ENCODE assay signal across 10 mouse cellular contexts in the genomic region with DNA sequence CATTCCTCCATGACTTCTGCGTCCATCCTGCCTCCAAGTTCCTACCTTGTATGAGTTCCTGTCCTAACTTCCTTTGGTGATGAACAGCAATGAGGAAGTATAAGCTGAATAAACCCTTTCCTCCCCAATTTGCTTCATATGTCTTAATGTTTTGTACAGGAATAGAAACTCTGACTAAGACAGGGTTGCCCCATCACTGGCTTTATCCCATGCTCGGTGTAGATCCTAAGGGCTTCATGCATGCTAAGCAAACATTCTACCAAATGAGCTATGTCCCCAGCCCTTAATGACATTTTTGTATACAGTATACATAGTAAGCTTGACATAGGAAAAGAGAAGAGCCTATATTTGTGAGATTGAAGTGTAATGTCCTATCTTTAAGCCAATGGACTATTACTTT.
"Had no signal": no experiment of that assay in that cellular context is flagged by ENCODE, and none has a peak within 500 bp of the region (broad histone marks: within the 10 kb centered on the region; RNA-seq: fewer than 3 reads in every experiment).

No protein-coding gene starts in this region.

- DNase-seq: retina, postnatal 1 day; right cerebral cortex, adult 18-20 months; right cerebral cortex, postnatal 14 days; right cerebral cortex, postnatal 25 days; right cerebral cortex, postnatal 4 days; spleen, adult 18-20 months; thymus, adult 18-20 months; thymus, adult 2 months; thymus, postnatal 36 days; thymus, postnatal 4 days had no signal
